Mouse (Mus musculus) telencephalon, adult 2 months (tissue): ENCODE measurements around the gene Anks3.
A peak's percentile ranks its signal among the peaks of the same experiment; 100 is the strongest.

Source experiments
- DNase-seq: peaks from one replicate; pipeline ENCODE4 v3.0.0-alpha.2; 2011; ENCODE audit warnings: low read depth, low spot score

Gene Anks3

DNA sequence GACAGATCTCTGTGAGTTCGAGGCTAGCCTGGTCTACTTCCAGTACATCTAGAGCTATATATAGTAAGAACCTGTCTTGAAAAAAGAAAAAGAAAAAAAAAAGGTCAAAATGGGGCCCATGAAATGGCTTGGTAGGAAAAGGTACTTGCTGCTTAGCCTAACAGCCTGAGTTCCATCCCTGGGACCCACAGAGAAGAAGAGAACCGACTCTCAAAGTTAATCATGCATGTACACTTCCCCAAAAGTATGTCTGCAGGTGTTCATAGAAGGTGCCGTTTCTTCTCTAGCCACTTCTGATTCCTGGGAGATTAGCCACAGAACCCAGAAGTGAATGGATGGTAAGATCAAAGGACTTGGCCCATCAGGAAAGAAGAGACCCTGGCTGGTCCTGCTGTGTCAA is 4.4 kb upstream of the Anks3 start:
- DNase-seq: no peak

DNA sequence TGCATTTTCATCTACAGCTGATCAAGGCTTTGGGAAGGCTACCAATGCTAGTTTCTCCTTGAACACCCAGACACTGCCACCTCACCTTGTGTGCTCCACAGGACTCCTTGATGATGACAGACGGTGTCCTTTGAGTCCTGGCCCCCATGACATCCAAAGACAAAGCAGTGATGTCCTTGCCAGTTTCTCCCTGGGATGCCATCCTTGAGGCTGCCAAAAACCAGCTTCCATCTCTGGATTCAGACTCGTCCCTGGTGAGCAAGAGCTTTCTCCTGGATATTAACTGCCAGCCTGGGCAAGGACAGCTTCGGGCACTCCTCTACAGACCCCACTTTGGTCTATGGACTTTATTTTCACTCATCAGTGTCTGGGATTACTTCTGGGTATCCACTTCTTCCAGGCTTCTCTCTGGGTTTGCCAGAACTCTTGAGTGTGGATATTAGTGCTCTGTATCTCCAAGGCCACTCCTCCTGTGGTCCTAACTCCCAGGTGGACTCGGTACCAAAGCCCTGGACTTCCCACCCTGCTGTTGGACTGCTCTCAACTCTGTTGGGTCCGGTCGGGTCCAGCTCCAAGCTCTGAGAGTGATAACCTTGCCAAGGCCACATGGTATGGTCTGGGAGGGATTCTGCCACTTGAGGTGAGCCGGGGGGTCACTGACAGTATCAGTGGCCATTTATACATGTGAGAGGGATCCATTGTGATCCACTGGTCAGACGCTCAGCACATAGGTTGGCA is 1.6 kb upstream of the Anks3 start:
- DNase-seq: no peak

DNA sequence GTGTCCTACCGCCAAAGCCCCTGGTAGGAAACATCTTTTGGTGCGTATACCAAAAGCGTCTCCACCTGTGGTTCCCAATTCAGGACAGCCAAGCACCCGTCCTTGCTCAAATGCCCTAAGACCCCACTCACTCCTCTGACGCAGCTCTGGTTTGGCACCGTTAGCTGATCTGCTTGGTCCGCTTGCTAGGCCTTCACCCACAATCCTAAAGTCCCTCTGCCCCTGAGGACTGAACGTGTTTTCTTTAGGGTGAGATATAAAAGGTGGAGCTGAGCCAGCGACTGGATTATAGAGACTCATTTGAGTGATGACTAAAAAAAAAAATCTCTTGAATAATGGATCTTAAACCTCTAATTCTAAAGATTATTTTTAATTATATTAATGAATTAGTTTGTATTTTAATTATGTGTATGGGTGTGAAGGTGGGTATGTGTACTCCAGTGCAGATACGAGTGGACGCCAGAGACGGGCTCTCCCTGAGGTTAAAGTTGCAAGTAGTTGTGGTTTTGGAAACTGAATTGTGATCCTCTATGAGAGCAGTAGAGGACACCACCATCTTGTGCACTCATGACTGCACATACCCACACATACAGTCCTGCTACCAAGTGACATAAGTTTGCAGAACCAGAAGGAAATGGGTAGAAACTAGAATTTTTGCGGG is 856 bp upstream of the Anks3 start:
- DNase-seq: no peak

- no peak for DNase-seq
Measured at GRCm38 (mm10) chr16:4963346-4963745, 659 bp downstream of the Anks3 start.

DNA sequence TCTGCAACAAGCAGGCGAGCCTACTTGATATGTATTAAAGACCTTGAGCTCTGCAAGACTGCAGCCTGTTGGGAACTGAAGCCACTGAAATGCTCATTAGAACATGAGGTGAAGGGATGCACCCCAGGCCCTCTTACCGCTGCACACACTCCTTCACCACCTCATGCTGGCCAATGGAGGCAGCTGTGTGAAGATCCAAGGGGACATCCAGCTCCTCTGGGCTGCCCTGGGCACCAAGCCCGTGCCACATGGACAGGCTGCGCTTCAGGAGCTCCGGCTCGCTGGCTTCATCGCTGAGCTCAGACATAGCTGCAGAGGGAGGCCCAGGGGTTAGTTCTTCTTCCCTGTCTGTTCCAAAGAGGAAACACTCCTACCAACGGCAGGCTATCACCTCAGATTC is 3.7 kb downstream of the Anks3 start:
- DNase-seq: no peak

GRCm38 (mm10) chr16:4957446-4957845 is 6.6 kb downstream of the Anks3 start:
- DNase-seq: no peak

GRCm38 (mm10) chr16:4956609-4957008 is 7.4 kb downstream of the Anks3 start:
- peak; percentile 62 for DNase-seq

DNA sequence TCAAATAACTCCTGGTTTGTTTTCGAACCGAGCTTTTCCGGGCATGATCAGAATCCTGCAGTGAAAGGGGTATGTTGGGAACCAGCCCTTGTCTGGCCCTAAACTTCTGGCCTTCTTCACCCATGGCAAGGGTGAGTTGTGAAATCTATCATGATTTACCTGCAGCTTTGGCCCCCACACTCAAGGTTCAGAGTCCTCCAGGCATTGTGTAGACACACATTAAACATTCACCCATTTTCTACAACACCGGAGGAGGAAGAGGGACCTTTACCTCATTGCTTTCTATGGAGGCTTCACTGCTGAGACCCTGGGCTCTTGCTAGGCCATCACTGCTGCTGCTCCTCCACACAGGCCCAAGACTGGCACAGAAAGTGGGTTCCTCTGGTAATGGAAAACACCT is 16.6 kb downstream of the Anks3 start:
- no peak for DNase-seq

GRCm38 (mm10) chr16:4946155-4946554 is 17.9 kb downstream of the Anks3 start:
- DNase-seq: no peak

GRCm38 (mm10) chr16:4945415-4945814 is 18.6 kb downstream of the Anks3 start:
- no peak for DNase-seq

GRCm38 (mm10) chr16:4943431-4943830 is 20.6 kb downstream of the Anks3 start:
- DNase-seq: no peak

- DNase-seq: no peak
Measured at GRCm38 (mm10) chr16:4942868-4943267, 21.1 kb downstream of the Anks3 start.

GRCm38 (mm10) chr16:4941016-4941415 is 23.0 kb downstream of the Anks3 start:
- DNase-seq: no peak

- no peak for DNase-seq
Measured at GRCm38 (mm10) chr16:4940311-4940850, 23.6 kb downstream of the Anks3 start.

GRCm38 (mm10) chr16:4939412-4939811 is 24.6 kb downstream of the Anks3 start:
- DNase-seq: no peak

DNA sequence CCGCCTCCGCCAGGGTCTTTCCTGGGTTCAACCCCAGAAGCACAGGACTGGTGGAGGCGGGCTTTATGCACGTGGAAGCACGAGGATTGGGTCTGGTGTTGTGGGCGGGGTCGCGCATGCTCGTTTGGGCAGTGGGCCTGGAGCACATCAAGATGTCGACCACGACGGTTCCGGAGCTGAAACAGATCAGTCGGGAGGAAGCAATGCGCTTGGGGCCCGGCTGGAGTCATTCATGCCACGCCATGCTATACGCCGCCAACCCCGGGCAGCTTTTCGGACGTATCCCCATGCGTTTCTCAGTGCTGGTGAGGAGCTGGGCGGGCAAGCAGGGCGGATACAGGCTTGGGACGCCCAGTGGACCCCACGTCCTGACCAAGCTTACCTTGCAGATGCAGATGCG is 25.0 kb downstream of the Anks3 start:
- DNase-seq: peak; percentile 89

GRCm38 (mm10) chr16:4938461-4938860 is 25.5 kb downstream of the Anks3 start, which contains the start of gene Nudt16l1:
Gene Nudt16l1, plus strand, starts transcription at chr16:4938761.
- no peak for DNase-seq

- no peak for DNase-seq
Measured at GRCm38 (mm10) chr16:4937351-4938190, 26.4 kb downstream of the Anks3 start.

GRCm38 (mm10) chr16:4935931-4936703 is 27.9 kb downstream of the Anks3 start:
- DNase-seq: no peak

- no peak for DNase-seq
Measured at GRCm38 (mm10) chr16:4935430-4935829, 28.6 kb downstream of the Anks3 start.

GRCm38 (mm10) chr16:4932429-4932828 is 31.6 kb downstream of the Anks3 start:
- no peak for DNase-seq
